Mouse (Mus musculus): ENCODE measurements around the gene Abca3. TPM values are rescaled to one million over a fixed set of nuclear protein-coding genes. Genes with fewer than 3 reads are reported as not detected.

Abca3 gene
- total and polyA plus RNA-seq, 2 experiments from 2014 or later = 4.4 to 14.8 TPM

GRCm38 (mm10) chr17:24383789-24384188 is 32.0 kb downstream of the Abca3 start:
- DNase-seq (ENCODE audit: low spot score) (no peak), ATAC-seq (ENCODE audit: insufficient read depth, low read depth) (no peak)
- no peak overlapping the region for H3K4me3 ChIP-seq (ENCODE audit: low read depth, low read length)
- no peak overlapping the region for H3K9ac ChIP-seq (replicated peaks; ENCODE audit: low read depth, low read length)
- no peaks in the 10 kb centered on the region for H3K4me1 ChIP-seq (ENCODE audit: control insufficient read depth, insufficient read depth)
- 79% methylated on average over 8 of the region's 8 CpGs for WGBS
- H3K27me3 ChIP-seq (ENCODE audit: control insufficient read depth, insufficient read depth, low read length) = no peaks in the 10 kb centered on the region
- peaks cover 33% of the 10 kb centered on the region for H3K36me3 ChIP-seq (replicated peaks; ENCODE audit: control insufficient read depth, insufficient read depth, low read length)
- H3K9me3 ChIP-seq (replicated peaks; ENCODE audit: control insufficient read depth, low read length) = no peaks in the 10 kb centered on the region
- TF ChIP-seq EP300 (IDR thresholded peaks at IDR 0.05; ENCODE audit: low read depth) (no peak), CTCF (IDR thresholded peaks at IDR 0.05; ENCODE audit: low read depth) (no peak)
- H3K27ac ChIP-seq (ENCODE audit: low read depth) = no peak overlapping the region
- no peak overlapping the region for H3K4me2 ChIP-seq (ENCODE audit: low read depth, low read length)

GRCm38 (mm10) chr17:24388711-24389110 is 37.0 kb downstream of the Abca3 start:
- ATAC-seq (ENCODE audit: insufficient read depth, low read depth) = no peak
- WGBS = 87% methylated on average over 5 of the region's 5 CpGs
- H3K9ac ChIP-seq (replicated peaks; ENCODE audit: low read depth, low read length) = no peak overlapping the region

GRCm38 (mm10) chr17:24389865-24390264 is 38.1 kb downstream of the Abca3 start:
- no peaks in the 10 kb centered on the region for H3K9me3 ChIP-seq (replicated peaks; ENCODE audit: control insufficient read depth, low read length)
- 2% methylated on average over 2 of the region's 2 CpGs for WGBS
- DNase-seq (ENCODE audit: low spot score) (peak; percentile 42), ATAC-seq (ENCODE audit: insufficient read depth, low read depth) (no peak)
- no peak overlapping the region for H3K4me3 ChIP-seq (ENCODE audit: low read depth, low read length)
- H3K4me1 ChIP-seq (ENCODE audit: control insufficient read depth, insufficient read depth) = no peaks in the 10 kb centered on the region
- no peak overlapping the region for H3K4me2 ChIP-seq (ENCODE audit: low read depth, low read length)
- H3K9ac ChIP-seq (replicated peaks; ENCODE audit: low read depth, low read length) = no peak overlapping the region
- no peak for TF ChIP-seq EP300 (IDR thresholded peaks at IDR 0.05; ENCODE audit: low read depth)
- peak; percentile 76 for TF ChIP-seq CTCF (IDR thresholded peaks at IDR 0.05; ENCODE audit: low read depth)
- H3K27ac ChIP-seq (ENCODE audit: low read depth) = no peak overlapping the region
- no peaks in the 10 kb centered on the region for H3K27me3 ChIP-seq (ENCODE audit: control insufficient read depth, insufficient read depth, low read length)
- H3K36me3 ChIP-seq (replicated peaks; ENCODE audit: control insufficient read depth, insufficient read depth, low read length) = peaks cover 28% of the 10 kb centered on the region

More at GRCm38 (mm10) chr17:24388711-24389110, 37.0 kb downstream of the Abca3 start:
- H3K27me3 ChIP-seq (ENCODE audit: control insufficient read depth, insufficient read depth, low read length) = no peaks in the 10 kb centered on the region
- no peak overlapping the region for H3K4me3 ChIP-seq (ENCODE audit: low read depth, low read length)
- no peak overlapping the region for H3K27ac ChIP-seq (ENCODE audit: low read depth)
- H3K4me1 ChIP-seq (ENCODE audit: control insufficient read depth, insufficient read depth) = no peaks in the 10 kb centered on the region
- H3K36me3 ChIP-seq (replicated peaks; ENCODE audit: control insufficient read depth, insufficient read depth, low read length) = peaks cover 28% of the 10 kb centered on the region
- TF ChIP-seq CTCF (IDR thresholded peaks at IDR 0.05; ENCODE audit: low read depth) = no peak
- no peak for TF ChIP-seq EP300 (IDR thresholded peaks at IDR 0.05; ENCODE audit: low read depth)
- H3K4me2 ChIP-seq (ENCODE audit: low read depth, low read length) = no peak overlapping the region
- no peak for DNase-seq (ENCODE audit: low spot score)
- no peaks in the 10 kb centered on the region for H3K9me3 ChIP-seq (replicated peaks; ENCODE audit: control insufficient read depth, low read length)

- Histone ChIP-seq H3K27me3 (ENCODE audit: control insufficient read depth, insufficient read depth, low read length) (no peaks in the 10 kb centered on the region), H3K4me2 (ENCODE audit: low read depth, low read length) (no peak overlapping the region), H3K9me3 (replicated peaks; ENCODE audit: control insufficient read depth, low read length) (no peaks in the 10 kb centered on the region), H3K36me3 (replicated peaks; ENCODE audit: control insufficient read depth, insufficient read depth, low read length) (peaks cover 20% of the 10 kb centered on the region), H3K27ac (ENCODE audit: low read depth) (no peak overlapping the region), H3K9ac (replicated peaks; ENCODE audit: low read depth, low read length) (no peak overlapping the region), H3K4me1 (ENCODE audit: control insufficient read depth, insufficient read depth) (no peaks in the 10 kb centered on the region), H3K4me3 (ENCODE audit: low read depth, low read length) (no peak overlapping the region)
- no peak for DNase-seq (ENCODE audit: low spot score)
- 69% methylated on average over 8 of the region's 8 CpGs for WGBS
- ATAC-seq (ENCODE audit: insufficient read depth, low read depth) = no peak
- TF ChIP-seq CTCF (IDR thresholded peaks at IDR 0.05; ENCODE audit: low read depth) = no peak; the same call in 1 of the 2 replicates
- no peak for TF ChIP-seq EP300 (IDR thresholded peaks at IDR 0.05; ENCODE audit: low read depth)
These were observed 39.4 kb downstream of the Abca3 start for GRCm38 (mm10) chr17:24391149-24391548.

GRCm38 (mm10) chr17:24393527-24393926 is 41.8 kb downstream of the Abca3 start:
- H3K4me2 ChIP-seq (ENCODE audit: low read depth, low read length) = no peak overlapping the region
- TF ChIP-seq CTCF (IDR thresholded peaks at IDR 0.05; ENCODE audit: low read depth) (no peak), EP300 (IDR thresholded peaks at IDR 0.05; ENCODE audit: low read depth) (no peak)
- H3K4me1 ChIP-seq (ENCODE audit: control insufficient read depth, insufficient read depth) = no peaks in the 10 kb centered on the region
- H3K4me3 ChIP-seq (ENCODE audit: low read depth, low read length) = no peak overlapping the region
- ATAC-seq (ENCODE audit: insufficient read depth, low read depth) (no peak), DNase-seq (ENCODE audit: low spot score) (no peak)
- no peak overlapping the region for H3K9ac ChIP-seq (replicated peaks; ENCODE audit: low read depth, low read length)
- H3K27me3 ChIP-seq (ENCODE audit: control insufficient read depth, insufficient read depth, low read length) = no peaks in the 10 kb centered on the region
- H3K36me3 ChIP-seq (replicated peaks; ENCODE audit: control insufficient read depth, insufficient read depth, low read length) = peaks cover 13% of the 10 kb centered on the region; the same call in 1 of the 2 replicates
- H3K27ac ChIP-seq (ENCODE audit: low read depth) = no peak overlapping the region
- no peaks in the 10 kb centered on the region for H3K9me3 ChIP-seq (replicated peaks; ENCODE audit: control insufficient read depth, low read length)
- WGBS = 57% methylated on average over 4 of the region's 4 CpGs

GRCm38 (mm10) chr17:24394456-24394855 is 42.7 kb downstream of the Abca3 start:
- Histone ChIP-seq H3K4me3 (ENCODE audit: low read depth, low read length) (no peak overlapping the region), H3K36me3 (replicated peaks; ENCODE audit: control insufficient read depth, insufficient read depth, low read length) (peaks cover 18% of the 10 kb centered on the region; the same call in 1 of the 2 replicates), H3K4me1 (ENCODE audit: control insufficient read depth, insufficient read depth) (no peaks in the 10 kb centered on the region), H3K27ac (ENCODE audit: low read depth) (no peak overlapping the region), H3K4me2 (ENCODE audit: low read depth, low read length) (no peak overlapping the region), H3K9me3 (replicated peaks; ENCODE audit: control insufficient read depth, low read length) (no peaks in the 10 kb centered on the region), H3K27me3 (ENCODE audit: control insufficient read depth, insufficient read depth, low read length) (no peaks in the 10 kb centered on the region), H3K9ac (replicated peaks; ENCODE audit: low read depth, low read length) (no peak overlapping the region)
- no peak for ATAC-seq (ENCODE audit: insufficient read depth, low read depth)
- DNase-seq (ENCODE audit: low spot score) = no peak
- no peak for TF ChIP-seq CTCF (IDR thresholded peaks at IDR 0.05; ENCODE audit: low read depth)
- TF ChIP-seq EP300 (IDR thresholded peaks at IDR 0.05; ENCODE audit: low read depth) = no peak
- WGBS = 85% methylated on average over 7 of the region's 7 CpGs
